In genomic region chr5:118709847-118710251, GRCm38 (mm10) we compare ENCODE assay signal across 10 mouse cellular contexts.
DNase-seq lines count a peak whose midpoint lies in the region; ATAC-seq and TF ChIP-seq lines count a peak whose summit lies in the region.
"Had no signal": no experiment of that assay in that cellular context is flagged by ENCODE, and none has a peak within 500 bp of the region (broad histone marks: within the 10 kb centered on the region; RNA-seq: fewer than 3 reads in every experiment).

No protein-coding gene starts in this region.

- no peak overlapping the region for H3K4me3 ChIP-seq in layer of hippocampus, adult 2 months
- H3K4me3 ChIP-seq: heart, embryonic 15.5 days had no signal

- ATAC-seq in common myeloid progenitor, adult 5-6 weeks (replicated peaks; ENCODE audit: low read depth, poor library complexity, severe bottlenecking), result peak; percentile 28; the same call in 1 of the 2 replicates

- no peak for TF ChIP-seq CTCF in layer of hippocampus, adult 2 months (conservative IDR thresholded peaks at IDR 0.05)

- DNase-seq in kidney, postnatal 10 days, result peak; percentile 42
- no peak for DNase-seq in kidney, adult 9 months
- peak; percentile 93 for DNase-seq in brain, adult 2 months (ENCODE audit: low read depth, low spot score)
- DNase-seq in thymus, adult 18-20 months, result peak; percentile 80 to 87
- DNase-seq in retina, postnatal 1 day, result no peak
- DNase-seq in adrenal gland, postnatal 25 days, result no peak
- no peak for DNase-seq in layer of hippocampus, adult 2 months (ENCODE audit: low spot score in 2 of 2)

- no peak overlapping the region for H3K27ac ChIP-seq in layer of hippocampus, adult 2 months
- H3K27ac ChIP-seq: heart, embryonic 15.5 days; macrophage had no signal

Comparison
In these comparisons a context has a peak if more than half of its experiments do, and no peak if none do; other contexts are left out.
1. DNase-seq: peak in kidney, postnatal 10 days (single experiment), brain, adult 2 months (single experiment) and thymus, adult 18-20 months (2 of 2); none in kidney, adult 9 months (single experiment), retina, postnatal 1 day (single experiment), adrenal gland, postnatal 25 days (single experiment) and layer of hippocampus, adult 2 months (0 of 2).